Mouse (Mus musculus) spleen, postnatal 14 days (tissue): ENCODE data around the gene Esp18.

Experiments
- DNase-seq, 2 experiments: peaks; one replicate each; pipeline ENCODE4 v3.0.0; 2021 to 2022; ENCODE audit warnings: low spot score in 2 of 2

Esp18 gene

GRCm38 (mm10) chr17:39406059-39406458 is at the start of gene Esp18:
Gene Esp18 (plus strand): TSS chr17:39406359.
- DNase-seq: no peak

DNA sequence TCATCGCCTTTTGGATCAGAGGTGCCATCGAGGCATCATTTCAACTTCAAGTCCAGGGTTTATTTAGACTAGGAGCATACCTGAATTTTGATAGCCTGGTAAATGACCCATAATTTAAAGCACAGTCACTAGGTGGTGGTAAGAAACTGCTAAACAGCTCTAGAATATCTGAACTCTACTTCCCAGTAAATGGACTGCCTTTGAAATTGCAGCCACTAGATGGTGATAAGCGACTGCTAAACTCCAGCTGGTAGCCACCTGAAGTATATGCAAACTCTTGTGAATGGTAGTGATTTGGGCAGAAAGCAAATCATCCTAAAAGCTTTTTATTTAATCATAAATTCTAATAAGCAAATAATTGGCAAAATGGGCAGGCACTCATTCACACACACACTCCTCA is 42.8 kb upstream of the Esp18 start:
- no peak for DNase-seq
